Mouse (Mus musculus) neural tube, embryonic 12.5 days (tissue): ENCODE measurements around the gene Gm5737. TPM values are rescaled to one million over a fixed set of nuclear protein-coding genes. Genes with fewer than 3 reads are reported as not detected.

Experiments
- ATAC-seq: fragments of 200-750 bp; cut with Nextera tagmentation; 2 replicates; pipeline ENCODE4 v1.8.0; 2017; ENCODE audit warnings: low read depth, mild to moderate bottlenecking, moderate TSS enrichment, moderate library complexity; ENCODE audit not compliant: low FRiP score
- H3K27ac ChIP-seq: fragments of 300-500 bp; sonication (generic); 2 replicates; pipeline ENCODE4 v1.5.1; 2016
- H3K27me3 ChIP-seq: fragments of 300-500 bp; sonication (generic); replicated peaks from 2 replicates; pipeline ENCODE4 v1.6.1; 2016; ENCODE audit warnings: mild to moderate bottlenecking
- H3K36me3 ChIP-seq: fragments of 300-500 bp; sonication (generic); 2 replicates; pipeline ENCODE4 v1.6.1; 2016; ENCODE audit warnings: mild to moderate bottlenecking
- H3K4me1 ChIP-seq: fragments of 300-500 bp; sonication (generic); 2 replicates; pipeline ENCODE4 v1.6.1; 2016
- H3K4me2 ChIP-seq: fragments of 300-500 bp; sonication (generic); replicated peaks from 2 replicates; pipeline ENCODE4 v1.6.1; 2016; ENCODE audit warnings: mild to moderate bottlenecking
- H3K4me3 ChIP-seq: fragments of 300-500 bp; sonication (generic); 2 replicates; pipeline ENCODE4 v1.5.1; 2016
- H3K9ac ChIP-seq: fragments of 300-500 bp; sonication (generic); 2 replicates; pipeline ENCODE4 v1.6.1; 2016; ENCODE audit warnings: mild to moderate bottlenecking
- H3K9me3 ChIP-seq: fragments of 300-500 bp; sonication (generic); 2 replicates; pipeline ENCODE4 v1.6.1; 2016; ENCODE audit warnings: mild to moderate bottlenecking
- WGBS: fragments of 180-500 bp; shearing (Covaris S2); methylation state at CpG from one replicate; pipeline ENCODE4 v1.1.7; 2016; 5-methylcytosine and 5-hydroxymethylcytosine counted together
- polyA plus RNA-seq: library from polyadenylated mRNA; unstranded; fragments of >200 nt; fragmentation: Nextera tagmentation; extraction: Ambion mirVana; gene quantifications from 2 replicates; pipeline ENCODE4 v1.2.1, GENCODE M21; 2016

Gene Gm5737
- polyA plus RNA-seq, 1 experiment from 2014 or later: not detected

- no peak for ATAC-seq
- no peaks in the 10 kb centered on the region for H3K9me3 ChIP-seq
- H3K36me3 ChIP-seq: no peaks in the 10 kb centered on the region; the same call in 1 of the 2 replicates
- H3K9ac ChIP-seq: peak overlapping the region; percentile 83
- 6% methylated on average over 9 of the region's 9 CpGs for WGBS
- no peaks in the 10 kb centered on the region; the same call in 1 of the 2 replicates for H3K27me3 ChIP-seq
- no peak overlapping the region for H3K4me3 ChIP-seq
- peak overlapping the region; percentile 83 for H3K4me2 ChIP-seq
- peaks cover 17% of the 10 kb centered on the region; the same call in 1 of the 2 replicates for H3K4me1 ChIP-seq
- no peak overlapping the region for H3K27ac ChIP-seq
Observed at GRCm38 (mm10) chr7:120844689-120845088, 32.5 kb downstream of the Gm5737 start.

- ATAC-seq: no peak
- Histone ChIP-seq H3K9ac (no peak overlapping the region), H3K9me3 (no peaks in the 10 kb centered on the region), H3K36me3 (no peaks in the 10 kb centered on the region; the same call in 1 of the 2 replicates), H3K4me1 (peaks cover 9% of the 10 kb centered on the region; the same call in 1 of the 2 replicates), H3K4me3 (no peak overlapping the region), H3K27me3 (no peaks in the 10 kb centered on the region; the same call in 1 of the 2 replicates), H3K27ac (no peak overlapping the region), H3K4me2 (no peak overlapping the region)
- WGBS: 92% methylated on average over 3 of the region's 3 CpGs
Observed at GRCm38 (mm10) chr7:120848831-120849512, 36.8 kb downstream of the Gm5737 start.

DNA sequence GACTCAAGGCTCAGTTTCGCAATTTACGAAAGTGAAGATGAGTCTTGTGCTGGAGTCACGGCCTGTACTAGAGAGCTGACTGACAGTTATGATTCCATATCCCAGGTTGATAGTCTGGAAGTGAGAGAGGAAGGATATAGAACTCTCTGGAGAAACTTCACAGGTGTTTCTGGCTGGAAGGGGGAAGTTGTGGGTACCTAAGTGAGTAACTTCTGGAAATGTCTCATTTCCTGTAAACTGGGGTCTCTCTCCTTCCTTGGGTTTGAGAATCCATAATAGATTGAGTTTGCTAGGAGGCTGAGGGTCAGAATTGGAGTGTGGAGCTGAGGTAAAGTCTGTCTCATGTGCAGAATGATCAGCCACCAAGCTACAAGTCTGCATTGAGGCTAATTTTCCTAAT, 38.0 kb downstream of the Gm5737 start:
- H3K9me3 ChIP-seq: no peaks in the 10 kb centered on the region
- H3K4me2 ChIP-seq: no peak overlapping the region
- no peaks in the 10 kb centered on the region; the same call in 1 of the 2 replicates for H3K4me1 ChIP-seq
- H3K4me3 ChIP-seq: no peak overlapping the region
- ATAC-seq: no peak
- no peaks in the 10 kb centered on the region; the same call in 1 of the 2 replicates for H3K27me3 ChIP-seq
- WGBS: 91% methylated on average over 3 of the region's 3 CpGs
- H3K36me3 ChIP-seq: no peaks in the 10 kb centered on the region; the same call in 1 of the 2 replicates
- H3K9ac ChIP-seq: no peak overlapping the region
- no peak overlapping the region for H3K27ac ChIP-seq

GRCm38 (mm10) chr7:120859854-120860253, 47.7 kb downstream of the Gm5737 start:
- Histone ChIP-seq H3K4me2 (no peak overlapping the region), H3K36me3 (peaks cover 3% of the 10 kb centered on the region; the same call in 1 of the 2 replicates), H3K9me3 (no peaks in the 10 kb centered on the region), H3K4me3 (no peak overlapping the region), H3K27ac (no peak overlapping the region), H3K27me3 (no peaks in the 10 kb centered on the region), H3K9ac (no peak overlapping the region), H3K4me1 (peaks cover 26% of the 10 kb centered on the region)
- ATAC-seq: no peak
- WGBS: 88% methylated on average over 11 of the region's 11 CpGs

DNA sequence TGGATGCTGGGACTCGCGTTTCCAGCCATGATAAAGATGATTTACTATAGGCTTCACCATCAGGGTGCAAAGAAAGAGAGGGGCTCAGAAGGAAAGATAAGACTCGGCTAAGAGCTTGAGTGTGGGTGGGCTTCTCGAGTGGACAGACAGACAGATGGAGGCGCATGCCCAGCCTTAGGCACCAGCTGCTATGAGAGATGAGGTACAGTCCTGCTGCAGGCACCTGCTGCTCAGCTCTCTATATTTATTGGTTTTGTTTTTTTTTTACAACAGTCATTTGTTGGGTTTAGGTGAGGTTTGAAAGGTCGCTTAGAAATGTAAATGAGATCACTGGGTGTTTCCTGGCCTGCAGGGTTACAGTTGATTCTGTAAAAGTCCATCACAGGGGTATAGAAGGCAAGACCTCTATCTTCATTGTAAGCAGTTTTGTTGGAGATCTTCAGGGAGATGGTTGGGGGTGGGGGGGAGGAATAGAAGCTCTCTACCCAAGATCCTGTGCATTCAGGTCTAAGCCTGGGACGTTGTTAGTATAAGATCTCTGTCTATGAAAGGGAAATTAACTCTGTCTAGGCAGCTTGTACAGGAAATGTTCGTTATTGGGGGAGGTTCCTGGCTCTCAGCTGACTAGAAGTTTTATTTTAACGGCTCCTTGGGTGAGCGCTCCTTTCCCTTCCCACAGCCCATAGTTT, 48.8 kb downstream of the Gm5737 start:
- no peak overlapping the region for H3K4me3 ChIP-seq
- no peaks in the 10 kb centered on the region for H3K27me3 ChIP-seq
- peaks cover 36% of the 10 kb centered on the region for H3K4me1 ChIP-seq
- no peak overlapping the region for H3K9ac ChIP-seq
- ATAC-seq: no peak
- no peaks in the 10 kb centered on the region for H3K9me3 ChIP-seq
- WGBS: 53% methylated on average over 10 of the region's 10 CpGs
- H3K27ac ChIP-seq: no peak overlapping the region
- peaks cover 3% of the 10 kb centered on the region; the same call in 1 of the 2 replicates for H3K36me3 ChIP-seq
- H3K4me2 ChIP-seq: no peak overlapping the region

DNA sequence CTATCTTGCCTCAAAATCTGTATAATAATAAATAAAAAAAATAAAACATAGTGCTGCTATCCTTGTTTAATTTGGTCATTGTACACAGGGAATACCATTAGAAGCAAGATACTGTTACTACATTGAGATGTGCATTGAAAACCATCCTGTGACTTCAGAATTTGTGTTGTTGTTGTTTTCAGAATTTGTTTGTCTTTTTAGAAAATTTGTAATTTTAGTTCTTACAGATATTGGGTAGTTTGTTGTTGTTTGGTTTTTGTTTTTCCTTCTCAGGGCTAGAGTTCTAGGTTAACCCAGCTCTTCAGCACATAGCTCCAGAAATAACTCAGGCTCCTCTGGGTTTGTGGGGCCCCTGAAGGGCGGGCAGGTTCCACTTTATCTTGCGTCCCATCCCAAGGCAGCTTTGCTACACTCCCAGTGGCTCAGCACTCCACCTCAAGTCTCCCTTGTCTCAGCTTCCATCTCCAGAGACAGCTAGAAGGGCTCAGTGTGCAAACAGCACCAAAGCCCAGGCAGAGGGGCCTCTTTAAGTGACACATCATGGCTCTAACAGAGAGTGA, 49.4 kb downstream of the Gm5737 start:
- Histone ChIP-seq H3K9ac (no peak overlapping the region), H3K4me1 (peaks cover 39% of the 10 kb centered on the region), H3K4me2 (no peak overlapping the region), H3K27me3 (no peaks in the 10 kb centered on the region), H3K9me3 (no peaks in the 10 kb centered on the region), H3K36me3 (peaks cover 3% of the 10 kb centered on the region; the same call in 1 of the 2 replicates), H3K27ac (no peak overlapping the region), H3K4me3 (no peak overlapping the region)
- 56% methylated on average over 2 of the region's 2 CpGs for WGBS
- no peak for ATAC-seq

- Histone ChIP-seq H3K4me2 (no peak overlapping the region), H3K4me3 (no peak overlapping the region), H3K27me3 (no peaks in the 10 kb centered on the region), H3K36me3 (peaks cover 3% of the 10 kb centered on the region; the same call in 1 of the 2 replicates), H3K9me3 (no peaks in the 10 kb centered on the region), H3K27ac (no peak overlapping the region), H3K4me1 (peaks cover 39% of the 10 kb centered on the region), H3K9ac (no peak overlapping the region)
- 19% methylated on average over 3 of the region's 3 CpGs for WGBS
- no peak for ATAC-seq
Observed at GRCm38 (mm10) chr7:120862196-120862595, 50.0 kb downstream of the Gm5737 start.

GRCm38 (mm10) chr7:120862626-120863025, 50.5 kb downstream of the Gm5737 start:
- Histone ChIP-seq H3K4me1 (peaks cover 39% of the 10 kb centered on the region), H3K9me3 (no peaks in the 10 kb centered on the region), H3K4me3 (no peak overlapping the region), H3K4me2 (no peak overlapping the region), H3K27me3 (no peaks in the 10 kb centered on the region), H3K27ac (no peak overlapping the region), H3K36me3 (peaks cover 3% of the 10 kb centered on the region; the same call in 1 of the 2 replicates), H3K9ac (no peak overlapping the region)
- 65% methylated on average over 7 of the region's 7 CpGs for WGBS
- no peak for ATAC-seq

- Histone ChIP-seq H3K4me2 (no peak overlapping the region), H3K27me3 (no peaks in the 10 kb centered on the region), H3K9ac (no peak overlapping the region), H3K9me3 (no peaks in the 10 kb centered on the region), H3K27ac (no peak overlapping the region), H3K4me3 (no peak overlapping the region), H3K4me1 (peaks cover 39% of the 10 kb centered on the region), H3K36me3 (peaks cover 2% of the 10 kb centered on the region; the same call in 1 of the 2 replicates)
- ATAC-seq: no peak
- WGBS: 43% methylated on average over 5 of the region's 5 CpGs
Observed at GRCm38 (mm10) chr7:120863476-120863875, 51.3 kb downstream of the Gm5737 start.

DNA sequence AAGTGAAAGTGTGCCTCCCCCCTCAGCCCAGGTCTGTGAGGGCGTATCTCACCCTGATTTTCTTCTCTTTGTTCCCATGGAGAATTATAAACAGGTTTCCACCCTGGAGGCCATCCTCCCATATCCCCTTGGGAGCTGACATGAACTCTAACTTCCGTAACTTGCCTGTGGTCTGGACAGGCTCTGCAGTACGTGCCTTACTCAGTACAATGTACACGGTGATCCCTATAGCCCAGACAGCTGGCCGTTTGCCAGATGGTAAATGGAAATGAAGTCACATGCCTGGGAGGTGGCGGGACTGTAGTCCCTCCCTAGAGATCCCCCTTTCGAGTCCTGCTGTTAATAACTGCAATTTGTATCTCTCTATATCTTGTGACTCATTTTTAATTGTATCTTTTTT, 52.9 kb downstream of the Gm5737 start:
- no peaks in the 10 kb centered on the region for H3K9me3 ChIP-seq
- no peak overlapping the region for H3K27ac ChIP-seq
- no peaks in the 10 kb centered on the region for H3K36me3 ChIP-seq
- no peaks in the 10 kb centered on the region for H3K27me3 ChIP-seq
- H3K4me2 ChIP-seq: peak overlapping the region; percentile 41
- 6% methylated on average over 7 of the region's 7 CpGs for WGBS
- H3K4me1 ChIP-seq: peaks cover 39% of the 10 kb centered on the region
- H3K4me3 ChIP-seq: no peak overlapping the region
- ATAC-seq: peak; percentile 91
- no peak overlapping the region for H3K9ac ChIP-seq

DNA sequence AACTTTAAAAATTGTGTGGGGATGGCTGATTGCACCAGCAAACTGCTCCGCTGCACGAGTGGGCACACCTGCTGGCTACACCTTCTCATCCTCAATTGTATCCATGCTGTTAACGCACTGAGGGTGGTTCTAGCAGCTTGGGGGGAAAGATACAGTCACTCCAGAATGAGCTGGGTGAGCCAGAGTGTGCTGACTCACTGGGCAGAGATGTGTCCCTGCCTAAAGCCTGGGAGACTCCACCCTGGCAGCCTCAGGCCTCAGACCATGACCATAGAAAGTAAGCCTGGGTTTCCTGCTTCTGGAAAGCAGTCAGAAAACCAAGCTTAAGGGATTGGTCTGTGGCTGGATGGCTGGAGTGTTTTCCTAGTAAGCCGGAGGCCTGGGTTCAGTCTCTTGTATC, 53.7 kb downstream of the Gm5737 start:
- Histone ChIP-seq H3K4me2 (no peak overlapping the region), H3K9me3 (no peaks in the 10 kb centered on the region), H3K27me3 (no peaks in the 10 kb centered on the region), H3K27ac (0 out of 2 replicates have a peak overlapping the region, but pooled peaks have one; percentile 46), H3K4me1 (peaks cover 36% of the 10 kb centered on the region), H3K36me3 (no peaks in the 10 kb centered on the region), H3K4me3 (no peak overlapping the region), H3K9ac (no peak overlapping the region)
- peak; percentile 22; the same call in 1 of the 2 replicates for ATAC-seq
- 51% methylated on average over 4 of the region's 4 CpGs for WGBS

- no peak overlapping the region for H3K4me2 ChIP-seq
- no peak overlapping the region for H3K4me3 ChIP-seq
- H3K4me1 ChIP-seq: peaks cover 32% of the 10 kb centered on the region
- H3K9me3 ChIP-seq: no peaks in the 10 kb centered on the region
- H3K27ac ChIP-seq: no peak overlapping the region
- ATAC-seq: no peak
- no peaks in the 10 kb centered on the region for H3K36me3 ChIP-seq
- no peak overlapping the region for H3K9ac ChIP-seq
- WGBS: 81% methylated on average over 2 of the region's 2 CpGs
- no peaks in the 10 kb centered on the region for H3K27me3 ChIP-seq
Observed at GRCm38 (mm10) chr7:120866684-120867083, 54.5 kb downstream of the Gm5737 start.
